Mouse (Mus musculus) heart, adult 9 months (tissue): Measurements from ENCODE around the gene Arhgef9.
A peak's percentile ranks its signal among the peaks of the same experiment; 100 is the strongest.

Source experiments
- DNase-seq, 2 experiments: peaks; one replicate each; pipeline ENCODE4 v3.0.0; 2022; ENCODE audit warnings: low spot score in 2 of 2

Gene Arhgef9

GRCm38 (mm10) chrX:95196104-95196919 is at the start of gene Arhgef9:
Arhgef9 (minus strand) TSS chrX:95196856.
- peak in 1 of 2 experiments; percentile 13 for DNase-seq

- no peak for DNase-seq
These were observed 42.2 kb upstream of the Arhgef9 start for GRCm38 (mm10) chrX:95238896-95239295.

GRCm38 (mm10) chrX:95195363-95196103 is 1.1 kb downstream of the Arhgef9 start:
- no peak for DNase-seq

- DNase-seq = peak; percentile 2 to 30
These were observed 20.7 kb downstream of the Arhgef9 start for GRCm38 (mm10) chrX:95175978-95176377.

GRCm38 (mm10) chrX:95166317-95166716 is 30.3 kb downstream of the Arhgef9 start:
- peak; percentile 87 to 91 for DNase-seq

GRCm38 (mm10) chrX:95165671-95166127 is 31.0 kb downstream of the Arhgef9 start:
- peak in 1 of 2 experiments; percentile 17 for DNase-seq

GRCm38 (mm10) chrX:95164140-95164539 is 32.5 kb downstream of the Arhgef9 start:
- DNase-seq = no peak

GRCm38 (mm10) chrX:95163452-95163851 is 33.2 kb downstream of the Arhgef9 start:
- DNase-seq = no peak

GRCm38 (mm10) chrX:95156833-95157386 is 39.7 kb downstream of the Arhgef9 start:
- DNase-seq = no peak

- DNase-seq = no peak
These were observed 58.0 kb downstream of the Arhgef9 start for GRCm38 (mm10) chrX:95138636-95139035.

- no peak for DNase-seq
These were observed 63.2 kb downstream of the Arhgef9 start for GRCm38 (mm10) chrX:95133502-95133901.

- DNase-seq = no peak
These were observed 63.7 kb downstream of the Arhgef9 start for GRCm38 (mm10) chrX:95132996-95133395.

GRCm38 (mm10) chrX:95131783-95132182 is 64.9 kb downstream of the Arhgef9 start:
- DNase-seq = no peak

GRCm38 (mm10) chrX:95123462-95123861 is 73.2 kb downstream of the Arhgef9 start:
- no peak for DNase-seq

- DNase-seq = no peak
These were observed 92.3 kb downstream of the Arhgef9 start for GRCm38 (mm10) chrX:95104361-95104760.

GRCm38 (mm10) chrX:95087674-95088073 is 109.0 kb downstream of the Arhgef9 start:
- no peak for DNase-seq

- DNase-seq = peak in 1 of 2 experiments; percentile 8
These were observed 119.5 kb downstream of the Arhgef9 start for GRCm38 (mm10) chrX:95077013-95077699.

- DNase-seq = peak in 1 of 2 experiments; percentile 13
These were observed 168.7 kb downstream of the Arhgef9 start for GRCm38 (mm10) chrX:95027907-95028306.

- peak; percentile 76 to 79 for DNase-seq
These were observed 170.2 kb downstream of the Arhgef9 start, which contains the start of gene Spin4 for GRCm38 (mm10) chrX:95026361-95026892. Spin4 (minus strand) TSS chrX:95026682.

- peak; percentile 1 to 2 for DNase-seq
These were observed 170.8 kb downstream of the Arhgef9 start for GRCm38 (mm10) chrX:95025779-95026360.

- no peak for DNase-seq
These were observed 184.6 kb downstream of the Arhgef9 start for GRCm38 (mm10) chrX:95012033-95012432.
